Mouse (Mus musculus): ENCODE data around the gene Zwilch.
"Not testable (repeated sequence)": the region's sequence is repeated elsewhere in the genome, so short reads cannot be mapped to it uniquely, and the experiment has no call there.

The Zwilch gene

DNA sequence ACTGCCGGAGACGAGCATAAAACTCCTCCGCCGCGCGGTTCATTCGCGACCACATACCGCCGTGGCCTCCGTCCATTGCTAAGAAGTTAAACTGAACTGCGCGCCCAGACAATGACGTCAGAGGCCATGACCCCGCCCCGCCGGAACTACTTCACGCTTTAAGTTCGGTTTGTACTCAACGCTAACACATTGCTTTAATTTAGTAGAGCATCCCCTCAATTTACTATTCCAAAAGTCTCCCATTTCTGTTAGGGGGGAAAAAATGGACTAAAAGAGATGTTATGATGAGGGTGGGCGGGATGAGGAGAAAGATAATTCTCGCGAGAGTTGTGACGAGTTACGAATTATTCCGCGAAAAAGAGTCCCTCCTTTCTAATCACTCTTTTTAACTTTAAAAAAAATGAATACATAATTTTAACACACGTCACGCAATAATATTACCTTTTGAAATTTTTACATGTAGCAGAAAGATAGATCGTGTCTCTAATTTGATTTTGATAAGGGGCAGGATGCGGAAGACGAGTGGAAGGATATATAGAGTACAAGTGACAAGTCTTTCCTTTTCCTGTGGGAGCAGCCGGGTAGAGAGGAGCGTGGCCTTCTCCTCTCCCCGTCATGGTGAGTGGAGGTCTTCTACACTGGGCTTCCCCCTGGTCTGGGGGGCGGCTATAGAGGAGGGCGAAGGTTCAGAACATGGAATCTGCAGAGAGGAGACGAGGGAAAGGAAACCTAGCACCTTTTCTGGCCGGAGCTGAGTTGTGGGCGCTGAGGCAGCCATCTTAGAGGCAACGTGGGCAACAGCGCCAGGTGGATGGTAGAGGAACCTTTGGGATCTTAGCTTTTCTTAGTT lies at the start of gene Zwilch, which contains the start of gene Rpl4:
Gene Zwilch, minus strand, starts transcription at position 289 of the 850 bp plus-strand sequence.
Gene Rpl4, plus strand, starts transcription at position 560 of the 850 bp plus-strand sequence.
- peak; percentile 94 for DNase-seq

DNA sequence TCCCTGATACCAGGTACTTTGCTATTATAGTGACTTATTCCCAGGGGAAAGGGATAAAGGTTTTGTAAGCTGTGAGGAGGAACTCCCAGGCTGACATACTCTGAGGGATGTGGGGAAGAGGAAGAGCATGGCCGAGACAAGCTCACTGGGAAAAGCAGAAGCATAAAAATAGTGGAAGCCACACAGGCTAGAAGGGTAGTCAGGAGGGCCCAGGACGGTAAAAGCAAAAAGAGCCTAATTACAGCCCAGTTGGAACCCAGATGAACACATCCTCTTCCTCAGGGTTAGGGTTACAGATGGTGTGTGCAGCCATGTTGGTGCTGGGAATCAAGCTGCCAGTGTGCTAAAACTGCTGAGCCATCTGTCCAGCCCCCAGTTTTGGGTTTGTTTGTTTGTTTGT lies 49.2 kb upstream of the Zwilch start:
- DNase-seq: no peak

DNA sequence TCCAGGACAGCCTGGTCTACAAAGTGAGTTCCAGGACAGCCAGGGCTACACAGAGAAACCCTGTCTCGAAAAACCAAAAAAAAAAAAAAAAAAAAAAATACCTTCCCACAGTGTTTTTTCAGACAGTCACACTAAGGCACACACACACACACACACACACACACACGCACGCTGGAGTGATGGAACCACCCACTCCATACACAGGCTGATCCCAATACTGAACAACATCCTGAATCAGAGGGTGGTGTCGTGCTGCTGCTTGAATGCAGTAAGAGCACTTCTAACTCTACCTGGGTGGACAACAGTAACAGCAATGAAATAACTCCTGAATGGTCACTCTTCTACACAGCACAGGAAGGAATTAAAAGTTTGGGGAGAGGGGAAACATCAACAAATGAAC lies 48.6 kb upstream of the Zwilch start:
- DNase-seq: no peak

DNA sequence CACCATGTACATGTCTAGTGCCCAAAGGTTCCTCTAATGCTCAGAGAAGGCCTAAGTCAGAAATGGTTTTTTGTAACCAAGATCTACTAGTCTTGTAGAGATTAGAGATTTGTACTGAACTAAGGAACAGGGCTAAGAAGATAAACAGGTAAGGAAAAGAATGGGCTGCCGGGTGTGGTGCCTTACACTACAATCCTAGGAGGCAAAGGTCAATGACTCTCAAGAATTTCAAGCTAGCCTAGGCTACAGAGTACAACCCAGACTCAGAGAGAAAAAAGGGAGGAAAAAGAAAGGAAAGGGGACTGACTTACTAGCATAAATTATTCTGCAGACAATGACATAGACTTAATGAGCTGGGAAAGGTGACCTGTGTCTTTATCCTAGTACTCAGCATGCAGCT lies 47.7 kb upstream of the Zwilch start:
- DNase-seq: no peak

DNA sequence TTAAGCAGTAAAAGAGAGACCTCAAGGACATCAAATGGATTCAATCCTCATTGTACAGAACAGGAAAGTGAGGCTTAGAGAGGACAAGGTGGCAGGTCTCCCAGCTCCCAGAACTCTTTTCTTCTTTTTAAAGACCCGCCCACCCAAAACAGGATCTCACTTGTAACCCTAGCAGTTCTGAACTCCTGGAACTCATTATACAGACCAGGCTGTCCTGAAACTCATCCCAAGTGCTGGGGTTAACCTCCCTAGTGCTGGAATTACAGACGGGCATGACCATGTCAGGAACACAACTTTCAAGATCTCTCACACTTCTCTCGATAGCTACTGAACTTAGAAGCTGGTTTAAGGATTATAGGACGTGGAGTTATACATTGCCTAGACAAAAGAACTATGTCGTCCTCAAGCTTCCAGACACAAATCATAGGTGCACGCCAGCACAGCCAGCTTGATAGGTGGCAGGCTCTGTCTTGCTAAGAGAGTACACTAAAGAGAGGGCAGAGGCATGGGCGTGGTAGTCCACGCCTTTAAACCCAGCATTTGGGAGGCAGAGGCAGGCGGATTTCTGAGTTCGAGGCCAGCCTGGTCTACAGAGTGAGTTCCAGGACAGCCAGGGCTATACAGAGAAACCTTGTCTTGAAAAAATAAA lies 47.0 kb upstream of the Zwilch start:
- DNase-seq: no peak

DNA sequence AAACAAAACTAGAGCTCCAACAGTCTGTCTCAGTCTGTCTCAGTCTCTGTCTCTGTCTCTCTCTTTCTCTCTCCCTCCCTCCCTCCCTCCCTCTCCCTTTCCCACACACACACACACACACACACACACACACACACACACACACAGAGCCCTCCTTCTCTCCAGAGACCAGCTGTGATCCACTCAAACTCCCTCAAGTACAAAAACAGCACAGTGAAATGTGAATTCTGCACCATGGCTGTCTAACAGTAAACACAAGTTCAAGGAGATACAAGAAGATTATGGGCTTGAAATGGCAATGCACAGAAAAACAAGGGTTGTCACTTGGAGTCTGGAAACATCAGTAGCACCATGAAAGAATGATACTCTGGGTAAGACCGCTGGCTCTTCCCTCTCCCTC lies 46.4 kb upstream of the Zwilch start:
- DNase-seq: no peak

DNA sequence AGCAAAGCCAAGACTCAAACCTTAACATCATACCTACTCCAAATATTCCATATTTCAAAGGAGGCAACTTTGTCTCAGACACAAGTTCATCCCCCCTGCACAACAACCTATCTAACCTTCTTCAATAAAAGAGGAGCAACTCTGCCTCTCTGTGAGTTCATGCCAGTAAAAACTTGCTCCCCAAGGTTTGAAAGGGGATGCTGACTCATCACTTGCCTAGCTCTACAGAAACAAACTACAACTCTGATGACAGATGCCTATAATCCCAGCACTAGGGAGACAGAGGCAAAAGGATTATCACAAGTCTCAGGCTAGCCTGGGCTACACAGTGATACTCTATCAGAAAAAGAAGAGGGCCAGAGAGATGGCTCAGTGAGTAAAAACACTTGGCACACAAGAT lies 45.0 kb upstream of the Zwilch start:
- no peak for DNase-seq

DNA sequence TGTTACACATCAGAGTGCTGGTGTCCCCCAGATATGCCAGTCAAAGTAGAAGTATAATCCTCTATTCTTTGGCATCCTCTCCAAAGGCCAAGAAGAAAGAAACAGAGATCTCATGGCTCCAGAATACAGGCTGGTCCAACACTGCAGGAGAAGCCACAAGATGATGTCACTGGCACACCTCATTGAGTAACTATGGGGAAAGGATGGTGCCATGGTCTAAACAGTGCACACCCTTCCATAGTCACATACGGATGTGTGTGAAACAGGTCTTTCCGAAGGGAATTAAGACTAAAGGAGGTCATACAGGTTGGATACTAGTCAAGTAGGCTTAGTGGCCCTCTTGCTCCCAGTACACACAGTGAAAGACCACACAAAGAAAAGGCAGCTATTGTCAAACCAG lies 43.7 kb upstream of the Zwilch start:
- no peak for DNase-seq

DNA sequence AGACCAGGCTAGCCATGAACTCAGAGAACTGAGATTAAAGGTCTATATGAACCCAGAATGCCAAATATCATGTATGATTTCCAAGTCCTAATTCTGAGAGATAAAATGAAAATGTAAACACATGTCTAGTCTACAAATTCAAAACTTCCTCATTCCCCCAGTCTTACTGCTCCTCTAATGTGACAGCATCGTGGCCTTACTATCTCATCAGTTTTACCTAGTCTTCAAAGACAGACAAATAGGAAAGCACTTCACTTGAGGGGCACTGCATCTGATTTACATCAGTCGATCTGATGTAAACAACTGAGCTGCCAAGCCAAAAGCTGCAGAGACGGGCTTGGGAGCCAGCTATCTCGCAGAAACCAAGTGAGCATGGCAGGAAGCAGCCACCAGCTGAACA lies 43.2 kb upstream of the Zwilch start:
- DNase-seq: no peak

DNA sequence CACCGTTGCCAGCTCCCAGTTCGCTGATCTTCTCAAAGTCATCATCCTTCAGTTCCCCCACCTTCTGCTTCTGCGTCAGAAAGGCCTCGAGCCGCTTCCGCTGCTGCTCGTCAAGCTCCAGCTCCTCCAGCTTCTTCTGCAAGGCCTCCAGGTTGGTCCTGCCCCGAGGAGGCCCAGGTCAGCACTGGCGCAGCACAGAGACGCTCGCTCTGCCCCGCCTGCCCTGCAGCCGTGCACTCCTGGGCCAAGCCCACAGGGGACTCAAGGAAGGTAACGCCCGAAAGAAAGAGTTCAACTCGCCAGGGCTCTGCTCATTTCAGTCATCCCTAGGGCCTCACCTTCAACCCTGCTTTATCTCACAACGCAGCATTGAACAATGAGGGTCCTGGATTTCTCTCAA lies 41.5 kb upstream of the Zwilch start:
- DNase-seq: no peak

DNA sequence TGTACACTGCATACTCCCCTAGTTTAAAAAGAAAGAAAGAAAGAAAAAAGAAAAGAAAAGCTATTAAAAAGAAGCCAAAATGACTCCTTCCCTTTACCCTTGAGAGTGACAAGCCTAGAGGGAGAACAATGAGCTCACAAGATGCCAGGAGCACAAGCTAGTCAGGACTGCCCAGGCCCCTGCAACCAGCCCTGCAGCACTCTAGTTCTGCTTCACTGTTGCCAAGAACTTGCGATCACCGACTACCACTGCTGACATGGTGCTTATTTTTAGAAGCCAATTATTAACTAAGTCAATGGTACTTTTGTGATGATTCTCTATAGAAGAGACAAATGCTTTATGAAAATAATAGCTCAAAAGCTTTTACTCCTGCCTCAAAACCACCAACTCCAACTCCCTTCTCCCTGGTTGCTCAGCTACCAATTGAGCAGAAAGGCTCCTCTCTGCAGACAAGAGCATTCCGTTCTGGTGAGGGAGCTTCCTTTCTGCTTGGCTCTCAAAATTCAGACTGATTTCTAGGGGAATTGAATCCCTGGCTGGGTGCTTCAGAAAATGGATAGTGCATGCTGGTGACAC lies 34.7 kb upstream of the Zwilch start:
- no peak for DNase-seq

DNA sequence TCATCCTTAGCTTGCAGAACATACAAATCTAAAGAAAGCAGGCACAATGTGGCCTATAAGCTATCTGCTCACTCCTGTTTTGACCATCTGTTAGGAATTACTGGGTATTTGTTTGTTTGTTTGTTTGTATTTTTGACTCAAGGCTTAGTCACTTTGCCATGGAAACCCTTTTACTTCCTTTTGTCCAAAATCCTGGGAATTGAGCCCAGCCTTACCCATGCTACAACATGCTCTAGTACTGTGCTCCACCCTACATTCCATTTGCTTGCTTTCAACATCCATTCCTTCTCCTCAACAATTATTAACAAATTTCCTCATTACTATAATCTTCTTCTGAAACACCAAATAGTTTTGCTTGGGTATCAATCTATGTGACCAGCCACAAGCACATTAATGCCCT lies 30.0 kb upstream of the Zwilch start:
- no peak for DNase-seq

DNA sequence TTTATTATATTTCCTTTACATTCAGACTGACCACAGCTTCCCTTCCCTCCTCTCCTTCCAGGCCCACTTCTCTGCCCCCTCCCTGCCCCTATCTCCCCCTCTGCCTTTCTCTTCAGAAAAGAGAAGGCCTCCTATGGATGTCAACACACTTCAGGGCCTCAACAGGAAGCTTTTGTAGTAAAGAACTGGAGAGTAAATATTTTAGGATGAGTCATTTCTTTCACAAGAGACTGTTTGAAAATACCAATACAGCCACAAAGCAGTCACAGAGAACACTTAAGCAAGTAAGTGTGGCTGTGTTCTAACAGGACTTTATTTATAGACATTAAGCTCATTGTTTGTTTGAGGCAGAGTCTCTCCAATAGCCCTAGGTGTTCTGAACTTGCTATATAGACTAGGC lies 29.4 kb upstream of the Zwilch start:
- no peak for DNase-seq

DNA sequence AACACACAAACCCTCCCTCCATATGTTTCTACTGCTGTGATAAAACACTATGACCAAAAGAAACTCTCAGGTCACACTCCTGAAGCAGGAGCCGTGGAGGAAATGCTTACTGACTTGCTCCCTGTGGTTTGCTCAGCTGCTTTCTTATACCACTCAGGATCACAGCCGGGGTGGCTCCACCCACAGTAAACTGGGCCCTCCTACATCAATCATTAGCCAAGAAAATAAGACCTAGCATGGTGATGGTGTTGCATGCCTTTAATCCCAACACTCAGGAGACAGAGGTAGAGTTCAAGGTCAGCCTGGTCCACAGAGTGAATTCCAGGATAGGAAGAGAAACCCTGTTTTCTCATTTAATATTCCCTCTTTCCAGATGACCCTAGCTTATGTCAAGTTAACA lies 27.0 kb upstream of the Zwilch start:
- no peak for DNase-seq

DNA sequence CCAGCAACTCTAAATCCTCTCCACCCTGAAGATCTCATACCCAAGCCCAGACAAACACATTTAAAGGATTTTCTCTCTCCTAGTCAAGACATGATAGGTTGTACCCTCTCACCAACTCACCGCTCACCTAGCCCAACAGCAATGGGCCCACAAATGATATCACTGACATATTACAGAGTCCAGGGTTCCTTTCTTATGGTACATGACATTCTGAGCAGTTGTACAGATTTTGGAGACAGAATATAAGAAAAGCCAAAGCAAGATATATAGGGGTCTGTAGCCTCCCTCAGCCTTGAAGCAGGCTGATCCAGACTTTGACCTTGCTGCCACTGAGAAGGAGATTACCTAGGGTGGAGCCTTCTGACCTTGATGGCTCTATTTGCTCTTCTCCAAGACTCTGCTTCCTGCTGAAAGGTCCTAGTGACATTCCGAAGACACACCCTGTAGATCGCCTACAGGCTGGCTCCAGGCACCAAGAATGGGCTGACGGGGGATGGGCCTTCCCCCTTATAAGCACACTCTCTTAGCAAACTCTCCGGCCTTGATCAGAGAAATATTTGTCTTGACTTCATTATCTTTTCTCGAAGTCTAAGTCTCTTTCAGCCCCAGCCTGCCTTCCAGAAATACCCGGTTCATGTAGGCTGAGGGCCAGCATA lies 26.0 kb upstream of the Zwilch start:
- DNase-seq: not testable (repeated sequence)

DNA sequence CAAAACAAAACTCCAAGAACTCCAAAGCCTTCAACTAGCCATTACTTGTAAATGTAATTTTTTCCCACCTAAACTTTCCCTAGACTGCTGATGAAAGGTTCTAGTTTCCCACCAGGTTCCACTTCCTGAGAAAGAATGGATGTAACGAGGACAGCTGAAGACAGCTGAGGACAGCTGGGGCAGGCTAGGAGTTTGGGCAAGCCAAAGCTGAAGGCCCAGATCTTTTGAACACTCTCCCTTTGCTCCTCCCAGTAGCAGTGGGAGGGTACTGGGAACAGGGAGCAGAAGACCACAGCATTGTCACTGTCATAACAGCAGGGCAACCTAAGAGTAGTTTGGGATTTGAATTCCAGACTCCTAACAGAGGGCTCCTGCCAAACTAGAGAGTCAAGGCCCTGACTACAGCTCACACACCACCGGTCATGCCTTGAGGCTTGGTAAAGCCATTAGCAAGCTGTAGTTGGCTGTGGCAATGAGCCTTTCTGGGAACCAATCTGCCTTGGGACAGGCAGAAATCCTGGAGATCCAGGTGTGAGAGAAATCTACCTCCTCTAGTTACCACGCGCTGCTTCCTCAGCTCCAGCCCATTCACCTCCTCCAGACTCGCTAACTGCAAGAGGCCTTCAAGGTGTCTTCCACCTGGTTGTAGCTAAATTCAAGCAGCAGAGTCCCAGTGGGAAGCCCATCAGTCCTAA lies 25.3 kb upstream of the Zwilch start:
- DNase-seq: no peak

DNA sequence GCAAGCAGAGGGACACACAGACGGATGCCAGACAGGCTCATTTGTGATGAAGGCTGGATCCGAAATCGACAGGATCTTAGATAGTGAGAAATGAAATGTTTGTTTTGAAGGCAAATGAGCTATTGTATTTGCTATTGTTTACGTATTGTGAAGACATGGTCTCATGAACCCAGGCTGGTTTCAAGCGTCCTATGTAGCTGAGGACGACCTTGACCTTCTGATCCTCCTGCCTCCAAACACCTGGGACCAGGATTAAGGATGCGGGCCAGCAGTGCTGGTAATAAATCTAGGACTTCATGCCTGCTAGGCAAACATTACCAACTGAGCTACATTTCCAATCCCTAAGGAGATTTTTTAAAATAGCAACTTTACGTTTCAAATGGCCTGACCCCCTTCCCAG lies 24.6 kb upstream of the Zwilch start:
- DNase-seq: no peak

DNA sequence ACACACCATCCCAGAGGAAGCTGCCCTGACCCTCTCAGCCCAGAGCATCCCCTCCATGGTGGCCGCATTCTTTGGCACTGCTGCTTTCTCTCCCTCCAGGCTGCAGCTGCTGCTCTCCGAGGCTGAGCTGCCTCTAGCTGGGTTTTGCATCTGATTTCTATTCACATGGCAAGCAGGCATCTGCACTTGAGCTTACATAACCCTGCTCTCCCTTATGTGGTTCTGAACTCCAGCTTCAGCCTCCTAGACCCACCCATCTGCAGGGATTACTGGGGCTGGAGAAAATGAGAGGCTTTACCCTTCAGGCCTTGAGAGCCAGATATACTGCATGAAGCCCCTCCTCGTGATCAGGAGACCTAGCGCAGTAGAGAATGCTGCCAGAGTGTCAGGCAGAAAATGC lies 22.6 kb upstream of the Zwilch start:
- no peak for DNase-seq

DNA sequence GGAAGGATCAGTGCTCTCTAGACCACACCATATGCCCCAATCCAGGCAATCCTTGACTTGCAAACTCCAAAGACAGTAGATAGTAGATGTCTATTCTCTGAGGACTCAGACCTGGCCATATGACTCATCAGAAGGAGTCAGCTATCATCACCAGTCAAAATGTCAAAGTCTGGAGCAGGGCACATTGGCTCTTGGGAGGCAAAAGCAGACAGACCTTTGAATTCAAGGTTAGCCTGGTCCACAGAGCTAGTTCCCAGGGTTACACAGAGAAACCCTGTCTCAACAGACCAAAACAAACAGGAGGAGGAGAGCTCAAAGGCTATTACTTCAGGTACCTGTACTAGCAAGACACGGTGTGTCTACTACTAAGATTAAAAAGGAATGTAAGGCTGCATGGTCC lies 21.0 kb upstream of the Zwilch start:
- no peak for DNase-seq

DNA sequence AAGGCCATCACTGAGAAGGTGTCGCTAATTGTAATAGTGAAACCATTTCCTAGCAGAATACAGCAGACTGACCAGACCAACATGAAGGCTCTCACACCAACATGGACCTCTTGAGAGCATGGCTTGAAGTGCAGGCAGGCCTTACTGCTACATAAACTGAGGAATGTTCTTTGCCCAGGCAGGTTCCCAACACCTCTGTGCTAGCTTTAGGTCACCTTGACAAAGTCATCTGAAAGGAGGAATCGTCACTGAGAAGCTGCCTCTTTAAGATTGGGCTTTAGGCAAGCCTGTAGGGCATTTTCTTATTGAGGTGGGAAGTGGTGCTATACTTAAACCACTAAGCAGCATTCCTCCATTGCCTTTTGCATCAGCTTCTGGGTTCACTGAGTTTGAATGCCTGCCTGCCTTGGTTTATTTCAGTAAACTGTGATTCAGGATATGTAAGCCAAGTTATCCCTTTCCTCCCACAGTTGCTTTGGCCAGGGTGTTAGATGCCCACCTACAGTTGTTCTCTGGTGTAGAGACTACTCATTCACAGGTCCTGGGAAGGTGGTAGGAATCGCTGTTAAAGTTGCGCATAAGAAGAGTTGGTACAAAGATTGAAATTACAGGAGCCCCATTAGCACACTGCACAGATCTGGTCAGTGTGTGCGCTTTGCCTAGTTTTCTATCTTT lies 11.4 kb upstream of the Zwilch start:
- DNase-seq: no peak

DNA sequence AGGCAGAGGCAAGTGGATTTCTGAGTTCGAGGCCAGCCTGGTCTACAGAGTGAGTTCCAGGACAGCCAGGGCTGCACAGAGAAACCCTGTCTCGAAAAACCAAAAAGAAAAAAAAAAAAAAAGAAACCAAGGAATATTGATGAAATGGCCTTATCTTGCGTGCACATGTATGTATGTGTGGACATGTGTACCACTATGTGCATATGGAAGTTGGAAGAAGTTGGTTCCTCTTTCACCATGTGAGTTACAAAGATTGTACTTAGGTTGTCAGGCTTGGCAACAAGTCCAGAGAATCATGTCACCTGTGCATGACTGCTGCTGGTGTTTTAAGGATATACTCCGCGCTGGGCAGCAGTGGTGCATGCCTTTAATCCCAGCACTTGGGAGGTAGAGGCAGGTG lies 10.4 kb upstream of the Zwilch start:
- DNase-seq: not testable (repeated sequence)

DNA sequence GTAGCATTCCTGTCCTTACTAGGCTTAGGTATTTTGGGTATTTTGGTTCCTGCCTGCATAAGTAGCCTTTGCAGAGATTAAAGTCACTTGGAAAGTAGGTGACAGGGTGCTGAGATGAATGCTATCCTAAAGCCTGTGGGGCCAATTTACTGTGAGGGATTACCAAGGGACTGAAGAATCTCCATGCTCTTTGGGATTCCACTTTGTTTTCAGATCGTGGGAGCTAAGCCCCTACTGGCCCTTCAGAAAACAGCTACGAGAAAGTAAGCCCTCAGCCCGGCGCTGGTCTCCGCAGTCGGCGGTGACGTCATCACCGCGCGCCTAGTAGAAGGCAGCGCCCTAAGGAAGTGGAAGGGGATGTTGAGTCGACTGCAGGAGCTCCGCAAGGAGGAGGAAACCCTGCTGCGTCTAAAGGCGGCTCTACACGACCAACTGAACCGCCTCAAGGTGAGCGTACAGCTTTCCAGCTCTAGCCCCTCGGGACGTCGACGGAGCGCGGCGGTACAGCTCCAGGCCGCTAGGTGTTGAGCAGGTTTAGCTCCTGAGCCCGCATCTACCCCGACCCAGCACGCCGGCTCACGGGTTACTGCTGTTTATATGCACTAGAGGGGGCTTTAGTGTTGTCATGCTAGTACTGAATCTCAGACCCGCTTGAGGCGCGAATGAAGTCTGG lies 6.2 kb upstream of the Zwilch start, which contains the start of gene Snapc5:
Gene Snapc5, plus strand, starts transcription at position 301 of the 673 bp plus-strand sequence.
- peak; percentile 96 for DNase-seq

Measured in retina, postnatal 1 day (tissue).